Mouse (Mus musculus) layer of hippocampus, postnatal 25 days (tissue): ENCODE measurements around the gene Pip5k1b. TPM values are rescaled to one million over a fixed set of nuclear protein-coding genes. Genes with fewer than 3 reads are reported as not detected.
A peak's percentile ranks its signal among the peaks of the same experiment; 100 is the strongest.

Experiments used
- DNase-seq, 2 experiments: peaks; one replicate each; pipeline ENCODE4 v3.0.0; 2022; ENCODE audit warnings: mixed read lengths in 2 of 2, low spot score in 1 of 2; ENCODE audit errors: extremely low spot score in 1 of 2
- total RNA-seq, 2 experiments: library from RNA; stranded (reverse); gene quantifications; 2 replicates each; pipeline ENCODE4 v1.2.3; 2021

Gene Pip5k1b
- total RNA-seq, 2 experiments from 2014 or later: 63.7 to 64.4 TPM

DNA sequence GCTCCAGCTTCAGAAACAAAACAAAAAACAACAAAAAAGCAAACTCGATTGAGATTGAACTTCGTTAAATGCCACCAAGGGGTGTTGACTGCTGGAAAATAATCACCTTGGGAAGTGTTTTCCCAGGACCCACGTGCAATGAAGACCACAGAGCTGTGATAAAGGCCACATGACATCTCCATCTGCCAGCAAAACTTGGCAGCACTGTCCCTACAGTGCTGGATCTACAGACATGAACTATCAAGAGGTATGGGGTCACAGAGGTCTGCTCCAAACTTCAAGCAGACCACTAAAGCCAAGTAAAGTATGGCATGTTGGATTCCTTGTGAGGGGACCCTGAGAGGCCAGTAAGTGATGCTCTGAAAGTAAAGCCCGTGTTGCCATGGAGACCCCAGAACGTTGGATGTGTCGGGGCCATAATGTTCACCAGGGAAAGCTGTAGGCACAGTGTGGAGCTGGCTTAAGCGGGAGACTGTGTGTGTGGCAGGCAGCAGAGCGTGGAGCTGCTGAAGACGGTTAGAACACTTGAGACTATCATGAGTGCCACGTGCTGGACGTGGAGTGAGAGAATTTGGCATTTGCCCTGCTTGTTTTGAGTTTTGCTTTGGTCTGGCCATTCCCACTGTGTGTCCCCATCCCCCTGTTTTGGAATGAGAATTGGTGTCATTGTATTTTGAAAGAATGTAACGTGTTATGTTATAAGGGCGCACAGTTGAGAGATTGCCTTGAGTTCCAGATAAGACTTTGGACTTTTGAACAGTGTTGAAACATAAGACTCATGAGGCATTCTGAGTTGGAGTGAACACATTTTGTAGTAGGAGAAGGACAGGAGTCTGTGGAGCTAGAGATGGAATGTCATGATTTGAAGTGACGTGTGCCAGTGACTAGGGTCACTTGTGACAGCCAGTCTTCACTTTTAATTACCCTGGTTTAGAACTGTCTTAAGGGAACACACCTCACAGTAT, 12.0 kb downstream of the Pip5k1b start:
- DNase-seq: no peak

DNA sequence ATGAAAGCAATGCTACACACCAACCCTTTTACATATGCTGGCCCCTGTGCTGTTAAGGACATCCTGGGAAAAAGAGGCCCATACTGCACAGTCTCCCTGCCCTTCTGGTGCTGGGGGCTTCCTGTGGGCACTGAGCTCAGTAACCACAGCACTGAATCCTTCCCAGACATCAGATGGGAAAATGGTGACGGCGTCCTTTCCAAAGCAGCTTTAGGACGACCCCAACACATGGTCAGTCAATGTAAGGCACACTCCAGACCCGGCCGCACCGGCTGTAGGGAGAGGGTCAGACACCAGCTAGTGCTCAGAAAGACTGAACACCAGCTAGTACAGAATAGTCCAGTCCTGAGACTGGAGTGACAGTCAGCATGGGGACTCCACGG, 13.4 kb downstream of the Pip5k1b start:
- no peak for DNase-seq

DNA sequence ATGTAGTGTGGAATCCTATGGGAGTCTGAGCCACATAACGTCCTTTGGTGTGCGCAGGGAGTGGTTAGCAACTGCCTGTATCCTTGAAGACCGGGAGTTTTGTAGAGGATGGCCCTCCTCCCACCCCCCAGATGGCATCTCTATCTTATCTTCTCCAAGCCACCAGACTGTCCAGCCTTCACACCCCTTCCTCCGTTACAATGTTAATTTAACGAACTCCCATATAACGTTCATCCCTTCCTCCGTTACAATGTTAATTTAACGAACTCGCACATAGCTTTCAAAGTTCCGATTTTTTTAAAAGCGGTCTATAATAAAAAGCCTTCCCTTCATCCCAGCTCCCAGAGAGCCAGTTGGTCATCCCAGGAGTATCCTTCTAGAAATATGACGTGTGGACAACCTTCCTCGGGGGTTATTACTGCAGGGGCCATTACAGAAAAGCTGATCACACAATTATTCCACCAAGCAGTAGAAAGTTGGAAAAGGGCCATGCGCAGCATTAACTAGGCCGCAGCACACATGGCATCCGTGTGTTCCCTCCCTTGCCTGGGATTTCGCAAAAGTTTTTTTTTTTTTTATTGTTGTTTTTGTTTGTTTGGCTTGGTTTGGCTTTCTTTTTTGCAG, 13.9 kb downstream of the Pip5k1b start:
- no peak for DNase-seq

DNA sequence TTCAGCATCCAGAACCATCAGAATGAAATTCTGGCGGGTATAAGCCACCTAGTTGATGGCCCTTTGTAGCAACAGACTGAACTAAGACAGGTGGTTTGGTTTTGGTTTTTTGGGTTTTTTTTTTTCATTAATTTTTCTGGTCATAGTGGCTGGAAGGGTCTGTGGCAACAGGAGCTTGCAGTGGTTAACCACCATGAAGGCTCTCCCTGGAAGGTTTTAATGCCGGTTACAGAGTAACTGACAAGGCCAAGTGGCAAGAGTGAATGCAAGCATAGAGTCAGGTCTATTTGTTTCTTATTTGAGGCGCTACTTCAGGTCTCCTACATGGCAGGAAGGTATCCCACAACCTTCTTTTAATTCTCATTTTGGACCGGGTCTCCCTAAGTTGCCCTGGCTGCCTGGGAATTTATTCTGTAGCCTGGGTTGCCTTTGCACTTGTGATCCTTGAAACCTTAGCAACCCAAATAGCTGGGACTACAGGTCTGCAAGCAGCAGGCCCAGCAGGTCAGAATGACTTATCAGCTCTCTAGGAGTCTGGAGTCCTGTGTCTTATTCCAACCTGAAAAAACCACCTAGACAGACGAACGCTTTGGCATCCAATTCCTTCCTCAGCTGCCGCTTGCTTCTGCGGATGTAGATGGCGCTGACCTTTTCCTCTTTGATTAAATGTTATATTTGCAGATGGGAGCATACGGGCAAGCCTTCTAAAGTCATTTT, 14.6 kb downstream of the Pip5k1b start:
- no peak for DNase-seq

DNA sequence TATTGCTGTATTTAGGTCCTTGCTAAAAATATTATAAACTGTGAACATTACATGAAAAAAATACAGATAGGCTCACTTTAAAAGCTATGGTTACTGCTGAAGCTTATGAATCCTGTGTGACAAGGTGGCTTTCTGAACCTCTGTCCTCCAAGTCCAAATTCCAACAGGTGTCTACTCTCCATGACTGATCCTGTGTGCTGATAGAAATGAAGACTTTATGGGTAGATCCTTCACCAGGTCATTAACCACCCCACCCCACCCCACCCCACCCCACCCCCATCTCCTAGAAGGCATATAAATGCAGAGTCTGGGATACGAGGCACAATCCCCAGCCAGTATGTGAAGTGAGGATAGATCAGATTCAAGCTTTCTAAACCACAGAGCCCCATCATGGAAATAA, 16.6 kb downstream of the Pip5k1b start:
- no peak for DNase-seq

DNA sequence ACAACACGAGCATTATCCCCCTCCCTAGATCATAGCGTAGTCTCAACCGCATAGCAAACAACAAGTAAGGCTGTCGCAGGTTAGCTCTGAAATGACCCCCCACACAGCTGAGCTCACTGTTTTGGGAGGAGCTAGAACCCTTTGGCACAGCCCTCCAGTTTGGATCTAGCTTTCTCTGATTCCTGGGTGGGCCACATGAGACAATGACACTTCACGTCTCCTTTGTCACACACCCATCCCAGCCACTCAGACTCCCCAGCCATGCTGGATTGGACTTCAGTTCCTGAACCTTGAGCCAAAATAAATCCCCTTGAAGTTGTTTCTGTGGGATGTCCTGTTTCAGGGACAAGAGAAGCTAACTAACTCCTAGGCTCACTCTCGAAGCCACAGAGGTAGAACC, 17.5 kb downstream of the Pip5k1b start:
- no peak for DNase-seq

DNA sequence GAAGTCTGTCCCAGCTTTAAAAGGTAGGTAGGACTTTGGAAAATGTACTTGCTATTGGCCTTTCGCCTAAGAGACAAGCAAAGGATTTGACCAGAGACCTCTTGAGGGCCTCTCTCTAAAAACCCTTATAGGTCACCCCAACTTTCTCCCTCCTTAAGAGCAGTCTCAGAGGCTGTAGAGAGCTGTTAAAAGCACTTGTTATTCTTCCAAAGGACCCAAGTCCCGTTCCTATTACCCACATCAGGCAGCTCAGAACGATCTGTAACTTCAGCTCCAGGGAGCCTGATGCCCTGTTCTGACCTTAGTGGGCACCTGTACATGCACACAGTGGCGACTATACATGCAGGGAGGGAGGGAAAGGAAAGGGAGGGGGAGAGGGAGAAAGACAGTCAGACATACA, 18.0 kb downstream of the Pip5k1b start:
- no peak for DNase-seq

DNA sequence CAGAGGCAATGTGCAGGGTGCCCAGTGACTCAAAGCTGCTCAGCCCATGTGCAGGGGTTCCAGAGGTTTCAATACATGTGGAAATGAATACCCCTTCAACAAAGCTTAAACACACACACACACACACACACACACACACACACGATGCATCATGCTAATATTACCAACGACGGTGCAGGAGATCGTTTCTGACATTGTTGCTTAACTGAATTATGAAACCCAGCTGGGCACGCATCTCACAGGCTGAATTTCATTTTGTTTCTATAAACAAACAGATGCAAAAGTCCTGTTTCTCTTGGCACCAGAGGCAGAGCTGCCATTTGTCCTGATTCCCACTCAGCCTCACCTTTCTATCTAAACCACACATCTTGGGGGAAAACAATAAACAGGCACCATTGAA, 18.8 kb downstream of the Pip5k1b start:
- no peak for DNase-seq

DNA sequence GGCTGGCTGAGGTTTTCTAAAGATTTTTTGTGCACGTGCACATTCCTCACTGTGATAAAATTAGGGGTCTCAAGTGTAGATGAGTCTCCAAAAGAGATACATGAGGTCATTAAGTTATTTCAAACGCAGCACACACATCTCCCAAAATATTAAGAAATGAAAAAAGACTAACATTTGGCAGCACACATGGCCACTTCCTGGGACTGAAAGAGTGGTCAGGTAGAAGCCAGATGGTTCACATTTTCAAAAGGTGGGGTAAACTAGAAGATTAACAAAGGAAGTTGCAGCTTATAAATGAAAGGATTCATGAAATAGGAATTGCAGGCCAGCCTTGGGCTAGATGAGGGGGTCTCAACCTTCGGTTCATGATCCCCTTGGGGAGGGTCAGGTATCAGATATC, 19.4 kb downstream of the Pip5k1b start:
- DNase-seq: no peak

DNA sequence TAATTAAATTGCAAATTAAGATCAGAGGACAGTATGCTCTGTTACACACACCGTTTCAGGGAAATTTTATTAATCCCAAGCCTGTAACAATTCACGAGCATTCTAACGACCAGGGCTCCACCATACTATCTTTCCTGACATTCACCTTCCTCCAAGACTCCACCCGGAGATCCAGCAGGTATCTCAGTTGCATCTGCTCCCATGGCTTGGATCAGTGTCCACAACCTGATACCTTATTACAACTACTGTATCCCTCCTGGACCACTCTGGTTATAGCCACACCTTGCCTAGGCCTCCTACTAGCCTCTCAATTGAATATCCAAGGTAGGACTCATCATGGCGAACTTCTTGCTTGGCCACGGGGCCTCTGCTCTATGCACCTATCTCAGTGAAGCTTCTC, 20.5 kb downstream of the Pip5k1b start:
- DNase-seq: no peak

DNA sequence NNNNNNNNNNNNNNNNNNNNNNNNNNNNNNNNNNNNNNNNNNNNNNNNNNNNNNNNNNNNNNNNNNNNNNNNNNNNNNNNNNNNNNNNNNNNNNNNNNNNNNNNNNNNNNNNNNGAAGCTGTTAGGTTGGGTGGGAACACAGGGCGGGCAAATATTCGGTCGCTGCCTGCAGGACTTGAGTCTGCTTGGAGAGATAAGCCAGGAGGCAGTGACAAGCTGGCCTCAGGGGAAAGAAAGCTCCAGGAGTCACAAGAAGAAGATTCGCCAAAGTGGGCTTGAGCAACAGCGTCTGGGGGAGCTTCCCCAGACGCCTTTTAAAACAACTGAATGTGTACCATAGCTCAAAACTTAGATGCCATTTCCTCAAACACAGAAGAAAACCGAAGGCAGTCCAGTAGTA, 20.9 kb downstream of the Pip5k1b start:
- no peak for DNase-seq

DNA sequence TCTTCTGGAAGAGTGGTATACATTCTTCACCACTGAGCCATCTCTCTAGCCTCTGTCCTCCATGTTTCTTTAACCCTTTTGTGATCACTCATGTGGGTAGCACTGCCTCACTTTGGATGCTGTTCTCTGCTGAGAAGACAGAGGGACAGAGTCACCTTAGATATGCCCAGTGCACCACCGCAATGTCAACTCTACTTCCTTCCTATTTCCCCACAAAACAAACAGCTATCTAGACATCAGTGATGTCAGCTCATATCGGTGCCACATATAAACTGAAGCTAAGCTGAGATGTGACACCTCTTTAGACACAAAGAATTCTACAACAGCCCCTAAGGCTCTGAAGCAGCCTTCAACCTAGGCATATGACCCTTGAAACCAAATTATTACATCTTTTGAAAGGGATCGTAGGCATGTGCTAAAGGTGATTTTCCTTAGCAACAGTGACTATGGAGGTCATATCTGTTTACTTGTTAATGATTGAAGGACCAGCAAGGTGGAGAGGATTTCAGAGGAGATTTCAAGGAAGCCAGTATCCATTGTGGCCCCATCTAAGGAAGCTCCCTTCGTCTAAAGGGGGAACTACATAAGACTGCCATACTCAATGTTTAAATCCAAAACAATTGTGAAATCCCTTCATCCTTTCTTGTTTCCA, 26.6 kb downstream of the Pip5k1b start:
- no peak for DNase-seq

DNA sequence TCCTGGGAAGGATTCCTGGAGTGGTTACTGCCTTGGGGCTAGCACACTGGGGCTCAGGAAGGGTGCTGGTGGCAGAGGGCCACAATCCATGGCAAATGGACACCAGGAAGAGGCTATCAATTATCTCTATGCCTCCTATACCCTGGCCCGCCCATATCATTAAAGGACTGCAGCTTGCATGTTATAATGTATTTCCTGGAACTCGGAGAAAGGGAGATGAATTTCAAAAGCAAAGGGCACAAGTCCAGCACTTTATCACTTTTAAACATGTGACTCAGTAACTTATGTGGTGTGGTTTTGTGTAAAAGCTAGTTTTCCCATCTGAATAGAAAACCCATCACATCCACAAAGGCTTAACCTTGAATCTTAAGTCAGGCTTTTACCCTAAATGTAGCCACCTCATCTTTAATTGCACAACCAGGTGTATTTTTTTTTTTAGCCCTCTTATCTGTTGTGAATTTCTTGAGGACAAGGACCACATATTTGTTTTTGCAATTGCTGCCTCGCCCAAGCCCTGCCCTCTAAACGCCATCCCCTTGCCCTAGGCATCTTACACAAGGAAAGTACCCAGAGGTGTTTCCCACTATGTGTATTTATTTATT, 27.4 kb downstream of the Pip5k1b start:
- no peak for DNase-seq

DNA sequence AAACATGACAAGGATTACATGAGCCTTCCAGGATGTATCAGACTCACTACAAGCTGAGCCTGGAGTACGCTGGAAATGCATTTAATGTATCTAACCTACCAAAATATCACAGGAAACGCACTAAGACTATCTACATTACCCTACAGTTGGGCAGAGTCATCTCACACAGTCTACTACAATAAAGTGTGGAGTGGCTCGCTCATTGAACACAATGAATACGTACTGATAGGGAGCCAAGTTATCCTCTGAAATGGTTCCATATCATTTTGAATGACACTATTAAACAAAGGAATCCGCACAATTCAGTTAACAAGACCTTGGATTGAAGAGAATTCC, 28.1 kb downstream of the Pip5k1b start:
- DNase-seq: no peak

DNA sequence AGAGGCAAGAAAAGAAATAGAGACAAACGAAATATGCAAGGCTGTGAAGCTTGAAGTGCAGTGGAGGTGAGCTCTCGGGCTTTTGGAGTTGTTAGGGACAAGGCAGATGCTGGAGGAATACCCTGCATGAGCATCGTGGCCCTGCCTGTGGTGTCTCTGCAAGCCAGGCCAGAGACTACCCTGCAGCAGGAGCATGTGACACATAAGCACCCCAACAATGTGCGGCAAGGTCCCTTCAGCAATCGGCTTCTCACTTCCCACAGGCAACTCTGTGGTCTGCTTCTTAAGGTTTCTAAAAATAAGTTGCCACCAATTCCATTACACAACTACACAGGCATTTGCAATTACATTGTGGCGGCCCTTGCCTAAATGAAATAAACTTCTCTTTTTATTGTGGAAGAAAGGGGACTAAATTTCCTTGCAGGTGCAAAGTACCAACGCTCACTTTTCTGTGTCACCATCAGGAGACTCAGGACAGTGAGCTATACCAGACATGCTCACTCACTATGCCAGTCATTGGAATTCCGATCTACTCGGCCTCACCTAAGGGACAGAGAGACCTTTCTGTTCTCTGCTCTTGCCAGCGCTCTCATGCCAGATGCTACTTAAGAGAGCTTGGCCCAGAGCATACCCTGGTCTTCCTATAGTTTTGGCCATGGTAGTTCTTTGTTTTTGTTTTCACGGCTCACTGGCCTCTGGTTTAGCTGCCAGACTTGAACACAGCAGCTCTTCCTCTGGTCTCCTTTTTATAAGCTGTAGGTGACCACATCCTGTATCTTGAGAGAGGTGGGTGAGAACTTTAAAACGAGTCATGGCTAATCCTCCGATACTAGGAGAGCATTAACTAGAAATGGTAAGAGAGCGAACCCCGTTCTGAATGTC, 28.7 kb downstream of the Pip5k1b start:
- DNase-seq: no peak

DNA sequence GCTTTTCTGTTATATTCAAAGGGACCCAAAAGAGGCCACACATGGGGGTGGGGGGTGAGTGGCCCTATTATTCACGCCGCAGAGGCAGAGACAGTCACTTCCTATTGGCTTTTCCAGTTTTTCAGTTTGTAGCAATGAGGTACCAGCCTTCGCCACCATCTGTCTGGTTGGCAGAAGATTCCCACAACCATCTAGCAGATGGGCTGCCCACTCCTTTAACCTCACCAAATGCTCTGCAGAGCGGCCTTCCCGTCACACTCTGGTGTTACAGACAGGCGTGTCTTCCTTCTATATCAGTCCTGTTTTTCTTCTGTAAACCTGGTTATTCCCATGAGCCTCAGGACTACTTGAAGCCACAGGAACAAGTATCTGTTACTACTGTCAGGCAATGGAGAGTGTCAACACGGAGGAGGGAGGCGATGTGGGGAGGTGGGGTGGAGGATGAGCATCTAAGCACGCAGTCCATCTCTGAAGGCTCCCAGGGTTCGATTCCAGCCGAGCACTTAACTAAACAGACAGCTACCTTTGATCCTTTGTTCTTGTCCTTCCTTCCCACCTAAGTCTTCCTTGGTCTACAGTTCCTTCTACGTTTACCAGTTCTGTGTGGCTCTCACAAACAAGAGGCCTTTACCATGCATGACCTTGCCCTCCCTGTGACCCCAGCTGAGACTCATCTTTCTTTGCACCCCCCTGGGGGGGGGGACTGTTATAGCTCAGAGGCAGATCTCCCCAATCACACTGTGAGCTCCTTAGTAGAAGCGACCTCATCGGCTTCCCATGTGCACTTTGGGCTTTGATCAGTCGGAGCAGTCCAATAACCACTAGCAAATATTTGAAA, 32.0 kb downstream of the Pip5k1b start:
- DNase-seq: peak; percentile 36 to 54

DNA sequence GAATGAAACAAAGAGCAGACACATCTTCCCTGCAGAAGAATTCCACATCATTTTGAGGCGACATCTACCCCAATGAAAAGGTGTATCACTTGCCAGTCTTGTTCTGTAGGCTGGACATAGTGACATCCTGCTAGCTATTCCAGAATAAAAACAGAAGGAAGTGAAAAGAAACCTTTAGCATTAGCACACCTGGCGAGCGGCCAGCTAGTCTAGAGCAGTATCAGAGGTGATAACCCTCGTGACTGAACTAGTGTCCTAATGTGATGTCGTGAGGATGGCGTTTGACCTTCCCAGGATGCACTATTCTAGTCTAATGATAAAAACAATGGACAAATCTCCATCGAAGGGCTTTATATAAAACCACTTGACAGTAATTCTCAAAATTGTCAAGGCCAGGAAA, 33.7 kb downstream of the Pip5k1b start:
- no peak for DNase-seq

DNA sequence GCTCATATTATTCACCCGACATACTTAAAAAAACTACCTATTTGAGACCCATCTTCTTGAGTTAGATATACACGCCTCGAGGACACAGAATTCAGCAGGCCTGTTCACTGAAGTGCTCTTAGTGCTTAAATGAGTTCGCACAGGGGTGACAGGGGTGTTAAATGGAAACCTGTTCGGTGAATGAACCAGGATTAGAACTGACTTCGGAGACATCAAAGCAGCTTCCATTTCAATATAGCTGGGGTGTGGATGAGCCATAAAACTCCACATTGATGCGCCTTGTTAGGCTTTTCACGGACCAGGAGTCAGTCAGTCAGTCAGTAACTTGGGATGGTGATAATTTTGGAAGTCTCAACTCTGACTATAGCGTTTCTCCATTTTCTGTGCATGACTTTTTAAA, 34.5 kb downstream of the Pip5k1b start:
- DNase-seq: no peak
